Mouse (Mus musculus) lung, adult 2 months (tissue): ENCODE data around the gene Slfnl1.

Source experiments
- CTCF ChIP-seq: fragments of 200-500 bp; IDR thresholded peaks from 2 replicates; pipeline ENCODE4 v1.5.1; 2011; ENCODE audit warnings: mild to moderate bottlenecking, low read length, control low read depth; ENCODE audit not compliant: insufficient read depth
- POLR2A ChIP-seq: fragments of 200-500 bp; IDR thresholded peaks from 2 replicates; pipeline ENCODE4 v1.6.1; 2011; ENCODE audit warnings: low read depth, mild to moderate bottlenecking, control low read depth, low read length, borderline replicate concordance; ENCODE audit errors: extremely low read depth

DNA sequence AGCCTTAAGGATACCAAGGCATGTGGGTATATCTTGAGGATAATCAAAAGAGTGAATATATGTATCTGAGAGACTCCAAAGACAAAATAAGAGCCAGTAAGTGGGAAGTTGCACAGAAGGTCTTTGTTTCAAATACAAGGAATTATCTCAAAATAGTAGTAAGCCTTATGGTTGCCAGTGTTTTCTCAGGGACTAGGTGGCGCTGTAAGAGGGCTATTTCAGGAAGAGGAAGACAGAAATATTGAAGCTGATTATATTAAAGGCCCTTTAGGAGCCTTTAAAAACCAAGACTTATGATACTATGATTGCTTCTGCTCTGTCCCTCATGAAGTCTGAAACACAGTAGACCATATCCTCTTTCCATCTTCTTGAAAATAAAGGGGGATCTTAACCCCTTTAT is 25.1 kb upstream of the Slfnl1 start:
- no peak for TF ChIP-seq CTCF
- no peak for TF ChIP-seq POLR2A
